Mouse (Mus musculus) forelimb bud, embryonic 11.5 days (tissue): ENCODE measurements around the gene Cldn4.

Source experiments
- DNase-seq: peaks from one replicate; pipeline ENCODE4 v3.0.0-alpha.2; 2012; ENCODE audit warnings: low read depth, low spot score

Gene Cldn4

GRCm38 (mm10) chr5:134932903-134933276 lies 13.8 kb downstream of the Cldn4 start:
- DNase-seq = peak; percentile 63

- peak; percentile 90 for DNase-seq
Observed at GRCm38 (mm10) chr5:134932179-134932902, 14.4 kb downstream of the Cldn4 start, which contains the start of gene Mettl27. Mettl27 (plus strand) TSS chr5:134932368.

- DNase-seq = no peak
Observed at GRCm38 (mm10) chr5:134929988-134930387, 16.7 kb downstream of the Cldn4 start.

- no peak for DNase-seq
Observed at GRCm38 (mm10) chr5:134926726-134927125, 20.0 kb downstream of the Cldn4 start.

GRCm38 (mm10) chr5:134923141-134923540 lies 23.6 kb downstream of the Cldn4 start:
- no peak for DNase-seq

- DNase-seq = no peak
Observed at GRCm38 (mm10) chr5:134921106-134921505, 25.6 kb downstream of the Cldn4 start.

GRCm38 (mm10) chr5:134920106-134920687 lies 26.5 kb downstream of the Cldn4 start:
- DNase-seq = no peak

GRCm38 (mm10) chr5:134919097-134919496 lies 27.6 kb downstream of the Cldn4 start:
- no peak for DNase-seq

- peak; percentile 60 for DNase-seq
Observed at GRCm38 (mm10) chr5:134918071-134918832, 28.5 kb downstream of the Cldn4 start.

GRCm38 (mm10) chr5:134915311-134915710 lies 31.4 kb downstream of the Cldn4 start, which contains the start of gene Cldn13:
Cldn13 (minus strand) TSS chr5:134915526.
- DNase-seq = no peak

- DNase-seq = no peak
Observed at GRCm38 (mm10) chr5:134914510-134914909, 32.2 kb downstream of the Cldn4 start.

- DNase-seq = no peak
Observed at GRCm38 (mm10) chr5:134913753-134914152, 33.0 kb downstream of the Cldn4 start.

- no peak for DNase-seq
Observed at GRCm38 (mm10) chr5:134913352-134913751, 33.4 kb downstream of the Cldn4 start.

GRCm38 (mm10) chr5:134911901-134912300 lies 34.8 kb downstream of the Cldn4 start:
- no peak for DNase-seq

GRCm38 (mm10) chr5:134907135-134907534 lies 39.6 kb downstream of the Cldn4 start:
- peak; percentile 96 for DNase-seq

- no peak for DNase-seq
Observed at GRCm38 (mm10) chr5:134906633-134907032, 40.1 kb downstream of the Cldn4 start, which contains the start of gene Tmem270. Tmem270 (minus strand) TSS chr5:134906733.

- no peak for DNase-seq
Observed at GRCm38 (mm10) chr5:134901644-134902027, 45.1 kb downstream of the Cldn4 start.

GRCm38 (mm10) chr5:134901012-134901643 lies 45.6 kb downstream of the Cldn4 start:
- peak; percentile 88 for DNase-seq

- no peak for DNase-seq
Observed at GRCm38 (mm10) chr5:134897596-134897995, 49.1 kb downstream of the Cldn4 start.

- no peak for DNase-seq
Observed at GRCm38 (mm10) chr5:134896965-134897364, 49.8 kb downstream of the Cldn4 start.

GRCm38 (mm10) chr5:134895291-134895690 lies 51.4 kb downstream of the Cldn4 start:
- DNase-seq = peak; percentile 84
